Mouse (Mus musculus): ENCODE measurements around the gene Ino80b. TPM values are rescaled to one million over a fixed set of nuclear protein-coding genes. Genes with fewer than 3 reads are reported as not detected.

Gene Ino80b
- polyA plus RNA-seq, 1 experiment from 2014 or later, result 14.5 TPM

GRCm38 (mm10) chr6:83136291-83136880 is 11.2 kb upstream of the Ino80b start:
- 20% methylated on average over 5 of the region's 5 CpGs for WGBS
- Histone ChIP-seq H3K4me1 (ENCODE audit: control insufficient read depth, insufficient read depth, low read length) (peaks cover 19% of the 10 kb centered on the region), H3K36me3 (ENCODE audit: control insufficient read depth, insufficient read depth, low read length) (no peaks in the 10 kb centered on the region), H3K27me3 (ENCODE audit: control insufficient read depth, insufficient read depth, low read depth, low read length) (peaks cover 13% of the 10 kb centered on the region), H3K27ac (ENCODE audit: low read length) (peak overlapping the region; percentile 81), H3K4me2 (ENCODE audit: low read length) (peak overlapping the region; percentile 54), H3K9ac (ENCODE audit: low read depth, low read length) (0 out of 2 replicates have a peak overlapping the region, but pooled peaks have one; percentile 66), H3K9me3 (replicated peaks; ENCODE audit: control insufficient read depth, low read length, poor library complexity, severe bottlenecking) (no peaks in the 10 kb centered on the region), H3K4me3 (ENCODE audit: low read depth, low read length) (peak overlapping the region; percentile 37)
- no peak for ATAC-seq

DNA sequence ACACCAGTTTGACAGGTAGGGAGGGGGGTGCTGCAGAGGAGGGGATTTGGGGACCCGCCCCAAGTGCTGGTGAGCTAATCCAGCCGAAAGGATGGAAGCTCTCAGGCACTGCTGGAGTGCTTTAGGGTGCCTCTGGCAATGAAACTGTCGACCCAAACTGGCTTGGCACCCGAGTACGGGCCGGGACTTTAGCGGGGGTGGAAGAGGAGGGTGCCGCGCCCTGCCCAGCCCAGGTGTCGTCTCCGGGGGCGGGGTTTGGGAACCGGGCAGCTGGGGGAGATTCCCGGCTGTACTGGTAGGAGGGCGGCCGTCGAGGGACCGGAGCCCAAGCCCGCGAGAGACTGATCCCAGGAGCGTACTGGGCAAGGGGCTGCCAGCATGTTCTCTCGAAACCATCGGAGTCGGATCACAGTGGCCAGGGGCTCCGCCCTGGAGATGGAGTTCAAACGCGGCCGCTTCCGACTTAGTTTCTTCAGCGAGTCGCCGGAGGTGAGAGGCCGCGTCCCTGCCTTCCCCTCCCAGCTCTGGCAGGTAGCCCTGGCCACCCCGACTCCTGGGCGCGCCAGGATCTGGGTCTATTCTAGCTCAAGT is 10.4 kb upstream of the Ino80b start:
- WGBS, result 4% methylated on average over 37 of the region's 37 CpGs
- no peaks in the 10 kb centered on the region for H3K9me3 ChIP-seq (replicated peaks; ENCODE audit: control insufficient read depth, low read length, poor library complexity, severe bottlenecking)
- H3K9ac ChIP-seq (ENCODE audit: low read depth, low read length), result no peak overlapping the region
- H3K27ac ChIP-seq (ENCODE audit: low read length), result no peak overlapping the region
- no peak for ATAC-seq
- H3K27me3 ChIP-seq (ENCODE audit: control insufficient read depth, insufficient read depth, low read depth, low read length), result peaks cover 13% of the 10 kb centered on the region
- H3K4me3 ChIP-seq (ENCODE audit: low read depth, low read length), result no peak overlapping the region; the same call in 1 of the 2 replicates
- H3K36me3 ChIP-seq (ENCODE audit: control insufficient read depth, insufficient read depth, low read length), result no peaks in the 10 kb centered on the region
- H3K4me1 ChIP-seq (ENCODE audit: control insufficient read depth, insufficient read depth, low read length), result peaks cover 19% of the 10 kb centered on the region
- H3K4me2 ChIP-seq (ENCODE audit: low read length), result peak overlapping the region; percentile 30; the same call in 1 of the 2 replicates

DNA sequence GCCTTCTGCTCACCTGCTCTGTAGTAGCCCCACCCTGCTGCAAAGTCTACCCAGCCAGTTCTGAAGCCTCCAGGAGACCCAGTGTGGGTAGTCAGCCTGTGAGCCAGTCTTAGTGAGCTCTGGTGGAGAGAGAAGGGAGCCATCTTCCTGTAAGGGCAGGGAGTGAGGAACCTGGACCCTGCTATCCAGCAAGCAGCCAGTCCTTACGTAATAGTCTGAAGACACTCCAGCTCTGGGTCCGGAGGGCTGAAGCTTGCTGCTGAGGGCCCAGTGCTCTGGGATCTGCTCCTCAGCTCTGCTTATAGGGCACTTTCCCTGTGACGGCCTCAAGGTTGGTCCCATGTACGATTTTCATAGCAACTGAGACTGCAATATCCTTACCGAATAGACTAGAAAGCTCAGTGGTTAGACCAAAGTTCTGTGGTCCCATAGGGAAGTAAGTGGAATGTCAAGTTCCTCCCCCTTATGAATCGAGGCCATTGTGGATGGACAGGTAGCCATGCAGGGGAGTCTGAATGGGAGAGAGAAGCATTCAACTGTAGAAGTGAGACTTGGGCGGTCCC is 9.8 kb upstream of the Ino80b start, which contains the start of gene Rtkn:
Gene Rtkn (plus strand): TSS at position 513 of the 563 bp plus-strand sequence.
- Histone ChIP-seq H3K27me3 (ENCODE audit: control insufficient read depth, insufficient read depth, low read depth, low read length) (peaks cover 13% of the 10 kb centered on the region), H3K4me1 (ENCODE audit: control insufficient read depth, insufficient read depth, low read length) (peaks cover 19% of the 10 kb centered on the region), H3K9ac (ENCODE audit: low read depth, low read length) (no peak within 1 kb of the TSS), H3K4me2 (ENCODE audit: low read length) (peak within 1 kb of the TSS; percentile 30; the same call in 1 of the 2 replicates), H3K36me3 (ENCODE audit: control insufficient read depth, insufficient read depth, low read length) (no peaks in the 10 kb centered on the region), H3K4me3 (ENCODE audit: low read depth, low read length) (no peak within 1 kb of the TSS; the same call in 1 of the 2 replicates), H3K27ac (ENCODE audit: low read length) (no peak within 1 kb of the TSS), H3K9me3 (replicated peaks; ENCODE audit: control insufficient read depth, low read length, poor library complexity, severe bottlenecking) (no peaks in the 10 kb centered on the region)
- no peak for ATAC-seq
- 62% methylated on average over 7 of the region's 7 CpGs for WGBS

DNA sequence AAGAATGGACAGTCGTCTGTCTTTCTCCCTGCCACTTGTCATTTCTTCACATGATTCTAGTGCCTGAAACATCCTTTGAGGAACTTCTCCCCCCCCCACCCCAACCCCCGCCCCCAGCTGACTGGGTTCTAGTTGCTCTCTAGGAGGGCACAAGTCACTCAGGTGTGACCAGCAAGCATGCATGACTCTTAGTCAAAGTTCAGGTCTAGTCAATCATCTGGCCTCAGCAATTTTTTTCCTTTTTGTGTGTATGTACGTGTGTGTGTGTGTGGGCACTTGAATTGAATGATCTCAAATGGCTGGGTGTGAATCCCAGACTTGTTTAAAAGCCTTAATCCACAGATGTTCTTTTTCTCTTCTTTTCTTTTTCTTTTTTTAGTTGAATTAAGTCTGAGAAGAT is 9.0 kb upstream of the Ino80b start:
- ATAC-seq, result no peak
- WGBS, result 76% methylated on average over 3 of the region's 3 CpGs

DNA sequence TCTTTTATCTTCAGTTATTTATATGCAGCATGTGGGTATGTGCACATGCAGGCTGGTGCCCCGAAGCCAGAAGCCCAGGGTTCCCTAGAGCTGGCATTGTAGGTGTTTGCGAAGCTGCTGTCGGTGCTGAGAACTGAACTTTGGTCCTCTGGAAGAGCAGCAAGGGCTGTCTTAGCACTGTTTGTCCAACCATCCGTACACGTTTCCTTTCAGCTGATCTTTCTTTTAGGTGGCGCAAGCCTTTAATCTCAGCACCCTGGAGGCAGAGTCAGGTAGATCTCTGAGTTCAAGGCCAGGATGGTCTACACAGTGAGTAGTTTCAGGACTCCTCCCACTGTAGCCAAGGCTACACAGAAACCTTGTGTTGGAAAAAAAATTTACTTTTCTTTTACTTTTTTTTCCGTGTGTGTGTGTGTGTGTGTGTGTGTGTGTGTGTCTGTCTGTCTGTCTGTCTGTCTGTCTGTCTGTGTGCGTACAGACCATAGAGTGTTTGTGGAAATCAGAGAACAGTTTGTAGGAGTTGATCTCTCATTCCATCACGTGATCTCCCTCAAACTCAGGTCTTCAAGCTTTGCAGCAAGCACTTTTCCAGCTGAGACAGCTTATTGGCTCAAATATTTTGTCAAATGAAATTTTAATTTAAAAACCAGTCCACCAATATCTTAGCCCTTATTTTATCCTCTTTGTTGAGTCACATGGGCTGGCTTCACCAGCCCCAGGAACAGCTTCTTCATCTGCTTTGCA is 7.1 kb upstream of the Ino80b start:
- ATAC-seq, result no peak
- no peak overlapping the region for H3K27ac ChIP-seq (ENCODE audit: low read length)
- H3K36me3 ChIP-seq (ENCODE audit: control insufficient read depth, insufficient read depth, low read length), result no peaks in the 10 kb centered on the region
- H3K9me3 ChIP-seq (replicated peaks; ENCODE audit: control insufficient read depth, low read length, poor library complexity, severe bottlenecking), result no peaks in the 10 kb centered on the region
- H3K4me1 ChIP-seq (ENCODE audit: control insufficient read depth, insufficient read depth, low read length), result peaks cover 7% of the 10 kb centered on the region
- H3K4me2 ChIP-seq (ENCODE audit: low read length), result no peak overlapping the region
- H3K9ac ChIP-seq (ENCODE audit: low read depth, low read length), result no peak overlapping the region
- H3K27me3 ChIP-seq (ENCODE audit: control insufficient read depth, insufficient read depth, low read depth, low read length), result peaks cover 13% of the 10 kb centered on the region
- H3K4me3 ChIP-seq (ENCODE audit: low read depth, low read length), result no peak overlapping the region
- 86% methylated on average over 9 of the region's 9 CpGs for WGBS

More for the DNA sequence above, 9.0 kb upstream of the Ino80b start:
- Histone ChIP-seq H3K36me3 (ENCODE audit: control insufficient read depth, insufficient read depth, low read length) (no peaks in the 10 kb centered on the region), H3K4me1 (ENCODE audit: control insufficient read depth, insufficient read depth, low read length) (peaks cover 19% of the 10 kb centered on the region), H3K27me3 (ENCODE audit: control insufficient read depth, insufficient read depth, low read depth, low read length) (peaks cover 13% of the 10 kb centered on the region), H3K4me3 (ENCODE audit: low read depth, low read length) (no peak overlapping the region), H3K4me2 (ENCODE audit: low read length) (no peak overlapping the region), H3K9me3 (replicated peaks; ENCODE audit: control insufficient read depth, low read length, poor library complexity, severe bottlenecking) (no peaks in the 10 kb centered on the region), H3K9ac (ENCODE audit: low read depth, low read length) (no peak overlapping the region), H3K27ac (ENCODE audit: low read length) (no peak overlapping the region)

DNA sequence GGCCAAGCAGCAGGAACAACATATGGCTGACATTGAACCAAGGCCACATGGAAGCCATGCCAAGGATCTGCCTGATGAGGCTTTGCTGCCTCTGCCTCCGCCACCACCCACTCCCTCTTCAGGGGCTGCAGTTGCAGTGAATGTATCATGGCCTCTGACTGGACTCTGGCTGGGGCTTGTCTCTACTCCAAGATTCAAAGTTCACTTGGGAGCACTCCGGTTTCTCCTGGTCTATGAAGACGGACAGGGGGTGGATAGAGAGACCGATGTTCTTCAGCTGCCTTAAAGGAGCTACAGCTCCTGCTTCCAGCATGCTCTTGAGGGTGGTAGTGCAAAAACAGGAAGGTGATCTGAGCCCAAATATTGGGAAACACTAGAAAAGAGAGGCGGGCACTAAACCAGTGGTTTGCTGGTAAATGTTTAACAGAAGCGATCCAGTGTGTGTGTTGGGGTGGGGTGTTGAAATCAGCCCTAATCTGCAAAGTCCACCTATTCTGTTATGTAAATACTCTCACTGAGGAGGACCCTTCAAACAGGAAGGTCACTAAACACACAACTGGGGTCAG is 6.3 kb upstream of the Ino80b start:
- H3K4me1 ChIP-seq (ENCODE audit: control insufficient read depth, insufficient read depth, low read length), result peaks cover under 1% of the 10 kb centered on the region
- H3K27me3 ChIP-seq (ENCODE audit: control insufficient read depth, insufficient read depth, low read depth, low read length), result peaks cover 8% of the 10 kb centered on the region
- H3K27ac ChIP-seq (ENCODE audit: low read length), result no peak overlapping the region
- no peak for ATAC-seq
- no peaks in the 10 kb centered on the region for H3K9me3 ChIP-seq (replicated peaks; ENCODE audit: control insufficient read depth, low read length, poor library complexity, severe bottlenecking)
- 90% methylated on average over 6 of the region's 6 CpGs for WGBS
- no peak overlapping the region for H3K9ac ChIP-seq (ENCODE audit: low read depth, low read length)
- no peak overlapping the region for H3K4me2 ChIP-seq (ENCODE audit: low read length)
- no peaks in the 10 kb centered on the region for H3K36me3 ChIP-seq (ENCODE audit: control insufficient read depth, insufficient read depth, low read length)
- no peak overlapping the region for H3K4me3 ChIP-seq (ENCODE audit: low read depth, low read length)

DNA sequence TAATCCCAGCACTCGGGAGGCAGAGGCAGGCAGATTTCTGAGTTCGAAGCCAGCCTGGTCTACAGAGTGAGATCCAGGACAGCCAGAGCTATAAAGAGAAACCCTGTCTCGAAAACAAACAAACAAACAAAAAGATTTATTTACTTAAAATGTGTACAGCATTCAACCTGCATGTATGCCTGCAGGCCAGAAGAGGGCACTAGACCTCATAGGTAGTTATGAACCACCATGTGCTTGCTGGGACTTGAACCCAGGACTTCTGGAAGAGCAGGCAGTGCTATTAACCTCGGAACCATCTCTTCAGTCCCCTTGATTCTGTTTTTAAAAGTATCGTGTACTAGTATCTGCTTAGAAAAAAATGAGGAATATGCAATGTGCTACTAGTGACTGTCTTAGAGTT is 2.2 kb upstream of the Ino80b start:
- Histone ChIP-seq H3K4me1 (ENCODE audit: control insufficient read depth, insufficient read depth, low read length) (peaks cover 15% of the 10 kb centered on the region), H3K27me3 (ENCODE audit: control insufficient read depth, insufficient read depth, low read depth, low read length) (no peaks in the 10 kb centered on the region), H3K4me2 (ENCODE audit: low read length) (no peak overlapping the region), H3K9ac (ENCODE audit: low read depth, low read length) (no peak overlapping the region), H3K4me3 (ENCODE audit: low read depth, low read length) (no peak overlapping the region), H3K36me3 (ENCODE audit: control insufficient read depth, insufficient read depth, low read length) (no peaks in the 10 kb centered on the region), H3K9me3 (replicated peaks; ENCODE audit: control insufficient read depth, low read length, poor library complexity, severe bottlenecking) (no peaks in the 10 kb centered on the region), H3K27ac (ENCODE audit: low read length) (no peak overlapping the region)
- no peak for ATAC-seq
- WGBS, result 97% methylated on average over 5 of the region's 5 CpGs

GRCm38 (mm10) chr6:83124851-83125312 is 349 bp downstream of the Ino80b start:
- Histone ChIP-seq H3K36me3 (ENCODE audit: control insufficient read depth, insufficient read depth, low read length) (no peaks in the 10 kb centered on the region), H3K4me3 (ENCODE audit: low read depth, low read length) (peak overlapping the region; percentile 74), H3K9ac (ENCODE audit: low read depth, low read length) (peak overlapping the region; percentile 69), H3K27ac (ENCODE audit: low read length) (peak overlapping the region; percentile 38; the same call in 1 of the 2 replicates), H3K4me1 (ENCODE audit: control insufficient read depth, insufficient read depth, low read length) (peaks cover 28% of the 10 kb centered on the region), H3K4me2 (ENCODE audit: low read length) (peak overlapping the region; percentile 88), H3K27me3 (ENCODE audit: control insufficient read depth, insufficient read depth, low read depth, low read length) (no peaks in the 10 kb centered on the region), H3K9me3 (replicated peaks; ENCODE audit: control insufficient read depth, low read length, poor library complexity, severe bottlenecking) (no peaks in the 10 kb centered on the region)
- peak; percentile 4; the same call in 1 of the 2 replicates for ATAC-seq
- under 1% methylated on average over 30 of the region's 30 CpGs for WGBS

Data from midbrain, embryonic 16.5 days (tissue).